Mouse (Mus musculus) hindbrain, embryonic 10.5 days (tissue): ENCODE measurements at regions not wholly inside any gene's neighbourhood (a gene's known extent, or its start where the extent isn't known, plus 50 kb on each side); places are given as distances from the start of the nearest gene placed in this dataset.

Experiments used
- DNase-seq: peaks from one replicate; pipeline ENCODE4 v3.0.0-alpha.2; 2017; ENCODE audit warnings: low spot score
- H3K27ac ChIP-seq: fragments of 300-500 bp; sonication (generic); 2 replicates; pipeline ENCODE4 v1.5.1; 2016; ENCODE audit warnings: mild to moderate bottlenecking, moderate library complexity
- H3K27me3 ChIP-seq: fragments of 300-500 bp; sonication (generic); 2 replicates; pipeline ENCODE4 v1.6.1; 2016; ENCODE audit warnings: mild to moderate bottlenecking; ENCODE audit not compliant: poor library complexity, insufficient read depth, severe bottlenecking
- H3K36me3 ChIP-seq: fragments of 300-500 bp; sonication (generic); 2 replicates; pipeline ENCODE4 v1.6.1; 2016; ENCODE audit warnings: mild to moderate bottlenecking, moderate library complexity
- H3K4me1 ChIP-seq: fragments of 300-500 bp; sonication (generic); replicated peaks from 2 replicates; pipeline ENCODE4 v1.6.1; 2016; ENCODE audit warnings: mild to moderate bottlenecking
- H3K4me3 ChIP-seq: fragments of 300-500 bp; sonication (generic); 2 replicates; pipeline ENCODE4 v1.5.1; 2016; ENCODE audit warnings: mild to moderate bottlenecking, moderate library complexity
- H3K9me3 ChIP-seq: fragments of 300-500 bp; sonication (generic); 2 replicates; pipeline ENCODE4 v1.6.1; 2016; ENCODE audit warnings: mild to moderate bottlenecking, moderate library complexity
- WGBS: fragments of 180-500 bp; shearing (Covaris S2); methylation state at CpG from one replicate; pipeline ENCODE4 v1.1.7; 2016; 5-methylcytosine and 5-hydroxymethylcytosine counted together

DNA sequence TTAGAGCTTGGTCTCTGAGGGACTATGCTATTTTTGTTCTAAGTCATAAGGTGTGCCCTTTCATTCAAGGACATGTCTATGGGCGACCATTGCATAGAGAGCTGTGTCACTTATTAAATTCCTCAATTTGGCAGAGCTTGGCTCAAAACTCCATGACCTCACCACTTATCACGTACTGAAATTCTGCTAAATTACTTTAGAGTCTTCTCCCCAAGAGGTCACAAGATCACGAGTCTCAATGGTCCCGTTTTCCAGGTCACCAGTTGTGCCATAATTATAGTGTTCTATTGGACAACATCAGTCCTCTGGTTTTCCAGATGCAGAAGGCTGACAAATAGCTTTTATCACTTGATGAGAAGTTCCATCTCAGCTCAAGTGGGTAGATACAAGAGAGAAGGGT, 576.9 kb downstream of the Dok5 start:
- H3K27ac ChIP-seq, result no peak overlapping the region
- DNase-seq, result no peak
- no peaks in the 10 kb centered on the region for H3K27me3 ChIP-seq
- no peaks in the 10 kb centered on the region for H3K36me3 ChIP-seq
- H3K4me3 ChIP-seq, result no peak overlapping the region
- peaks cover 4% of the 10 kb centered on the region for H3K4me1 ChIP-seq
- 84% methylated on average over 4 of the region's 4 CpGs for WGBS
- no peaks in the 10 kb centered on the region for H3K9me3 ChIP-seq

DNA sequence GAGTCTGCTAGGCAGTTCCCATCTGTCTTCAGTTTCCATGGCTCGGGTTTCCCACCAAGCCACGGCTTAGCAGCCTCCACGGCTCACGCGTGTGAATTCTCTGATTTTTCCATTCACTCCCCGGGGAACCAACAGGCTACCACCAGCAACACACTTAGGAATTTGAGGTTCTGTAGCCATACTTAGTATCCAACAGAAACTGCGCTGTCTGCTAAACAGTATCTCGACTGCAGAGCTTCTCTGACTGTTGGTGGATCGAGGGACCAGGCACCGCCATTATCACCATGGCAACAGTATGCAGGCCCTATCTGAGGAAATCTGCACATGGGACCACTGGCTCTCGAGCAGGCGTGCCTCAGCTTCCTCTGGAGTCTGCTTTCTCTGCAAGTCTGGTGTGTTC, 574.4 kb downstream of the Dok5 start:
- H3K4me3 ChIP-seq, result no peak overlapping the region
- 58% methylated on average over 12 of the region's 12 CpGs for WGBS
- peaks cover 4% of the 10 kb centered on the region for H3K4me1 ChIP-seq
- DNase-seq, result peak; percentile 40
- H3K27ac ChIP-seq, result no peak overlapping the region
- no peaks in the 10 kb centered on the region for H3K9me3 ChIP-seq
- no peaks in the 10 kb centered on the region for H3K36me3 ChIP-seq
- H3K27me3 ChIP-seq, result no peaks in the 10 kb centered on the region

DNA sequence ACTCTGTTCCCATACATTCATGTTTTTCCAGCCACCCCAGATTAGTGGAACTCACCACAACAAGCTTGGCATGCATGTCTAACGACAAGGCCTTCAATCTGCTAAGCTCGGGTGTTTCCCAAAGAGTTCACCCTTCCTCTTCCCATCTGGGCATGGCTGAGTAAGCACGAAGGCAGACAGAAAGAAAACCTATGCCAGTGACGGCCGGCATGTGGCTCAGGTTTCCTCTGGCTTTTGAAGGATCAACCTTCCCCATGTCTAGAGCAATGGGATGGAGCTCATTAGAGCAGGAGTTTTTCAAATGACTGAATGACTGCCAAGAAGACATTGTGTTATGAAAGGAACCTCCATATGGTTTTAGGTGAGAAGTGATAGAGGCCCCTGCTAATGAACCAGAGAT, 566.9 kb downstream of the Dok5 start:
- 43% methylated on average over 5 of the region's 5 CpGs for WGBS
- H3K4me3 ChIP-seq, result no peak overlapping the region
- DNase-seq, result no peak

DNA sequence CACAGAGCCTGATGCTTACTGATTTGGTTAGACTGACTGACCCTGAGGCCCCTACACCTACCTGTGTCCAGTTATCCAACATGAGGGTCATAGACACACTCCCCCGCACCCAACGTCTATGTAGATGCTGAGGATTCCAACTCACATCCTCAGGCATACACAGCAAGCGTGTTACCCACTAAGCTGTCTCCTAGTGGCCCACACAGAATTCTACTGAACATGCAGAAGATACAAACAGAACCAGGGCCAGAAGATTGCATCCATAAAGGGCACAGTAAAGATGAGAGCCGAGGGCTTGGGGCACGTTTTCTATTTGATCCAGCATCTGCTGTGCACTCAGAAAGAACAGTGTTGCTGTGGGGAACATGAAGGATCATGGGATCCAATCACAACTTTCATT, 564.0 kb downstream of the Dok5 start:
- Histone ChIP-seq H3K4me1 (peaks cover 7% of the 10 kb centered on the region; the same call in 1 of the 2 replicates), H3K36me3 (no peaks in the 10 kb centered on the region), H3K4me3 (no peak overlapping the region), H3K9me3 (no peaks in the 10 kb centered on the region), H3K27ac (no peak overlapping the region), H3K27me3 (no peaks in the 10 kb centered on the region)
- 91% methylated on average over 5 of the region's 5 CpGs for WGBS
- no peak for DNase-seq

More for the DNA sequence above, 566.9 kb downstream of the Dok5 start:
- Histone ChIP-seq H3K4me1 (peaks cover 7% of the 10 kb centered on the region; the same call in 1 of the 2 replicates), H3K36me3 (no peaks in the 10 kb centered on the region), H3K27me3 (no peaks in the 10 kb centered on the region), H3K27ac (no peak overlapping the region), H3K9me3 (no peaks in the 10 kb centered on the region)

GRCm38 (mm10) chr2:171292579-171292978, 561.0 kb downstream of the Dok5 start:
- no peaks in the 10 kb centered on the region for H3K36me3 ChIP-seq
- no peak overlapping the region for H3K27ac ChIP-seq
- no peak overlapping the region for H3K4me3 ChIP-seq
- H3K27me3 ChIP-seq, result no peaks in the 10 kb centered on the region
- H3K4me1 ChIP-seq, result peaks cover 7% of the 10 kb centered on the region; the same call in 1 of the 2 replicates
- no peaks in the 10 kb centered on the region for H3K9me3 ChIP-seq
- no peak for DNase-seq

DNA sequence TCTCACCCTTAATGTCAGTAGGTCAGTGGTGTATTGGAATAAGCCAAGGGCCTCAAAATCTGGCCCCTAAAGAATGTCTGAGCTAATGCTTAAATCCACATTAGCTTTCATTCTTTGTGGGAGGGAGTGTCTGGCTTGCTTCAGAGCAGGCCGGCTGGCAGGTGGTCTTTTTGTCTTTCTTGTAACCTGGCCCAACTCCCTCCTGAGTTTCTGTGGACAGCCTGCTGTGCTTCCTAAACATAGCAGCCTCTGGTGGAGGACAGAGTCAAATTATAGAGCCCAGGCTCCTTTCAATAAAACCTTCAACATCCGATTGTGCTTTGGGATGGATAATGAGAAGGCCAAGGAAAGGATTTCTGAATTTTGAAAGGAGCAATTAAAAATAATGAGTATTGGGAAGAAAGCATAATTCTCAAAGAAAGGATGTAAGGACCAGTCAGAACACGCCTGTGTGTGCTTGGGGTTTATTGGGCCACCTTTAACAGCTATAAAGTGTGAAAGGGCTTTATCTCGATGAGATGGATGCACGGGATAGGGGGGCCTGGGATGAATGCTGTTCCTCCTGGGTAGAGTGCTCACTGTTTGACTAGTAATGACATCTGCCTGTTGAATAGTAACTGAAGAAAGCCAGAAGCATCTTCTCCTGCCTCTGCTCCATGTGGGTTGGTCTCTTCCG, 554.2 kb downstream of the Dok5 start:
- no peak overlapping the region for H3K4me3 ChIP-seq
- no peaks in the 10 kb centered on the region for H3K27me3 ChIP-seq
- WGBS, result 27% methylated on average over 6 of the region's 6 CpGs
- no peak overlapping the region for H3K27ac ChIP-seq
- DNase-seq, result no peak
- no peaks in the 10 kb centered on the region for H3K36me3 ChIP-seq
- peaks cover 7% of the 10 kb centered on the region; the same call in 1 of the 2 replicates for H3K9me3 ChIP-seq
- peaks cover 10% of the 10 kb centered on the region for H3K4me1 ChIP-seq

DNA sequence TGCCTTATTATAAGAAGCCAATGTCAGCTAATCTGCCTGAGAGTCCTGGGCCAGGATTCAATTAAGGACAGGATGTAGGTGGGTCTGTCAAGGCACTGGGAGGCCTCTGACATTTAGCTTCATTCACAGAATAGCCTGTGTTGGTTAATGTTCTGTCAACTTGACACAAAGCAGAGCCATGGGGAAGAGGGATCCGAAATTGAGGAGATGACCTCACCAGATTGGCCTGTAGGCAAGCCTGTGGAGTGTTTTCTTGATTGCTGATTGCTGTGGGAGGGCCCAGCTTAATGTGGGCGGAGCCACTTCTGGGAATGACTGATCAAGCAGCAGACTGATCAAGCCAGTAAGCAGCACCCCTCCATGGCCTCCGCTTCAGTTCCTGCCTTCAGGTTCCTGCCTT, 548.5 kb downstream of the Dok5 start:
- 85% methylated on average over 3 of the region's 3 CpGs for WGBS
- Histone ChIP-seq H3K36me3 (no peaks in the 10 kb centered on the region), H3K9me3 (peaks cover 7% of the 10 kb centered on the region; the same call in 1 of the 2 replicates), H3K4me1 (no peaks in the 10 kb centered on the region), H3K27me3 (no peaks in the 10 kb centered on the region), H3K4me3 (no peak overlapping the region), H3K27ac (no peak overlapping the region)
- no peak for DNase-seq

GRCm38 (mm10) chr2:171279319-171279718, 547.7 kb downstream of the Dok5 start:
- no peaks in the 10 kb centered on the region for H3K36me3 ChIP-seq
- H3K27ac ChIP-seq, result no peak overlapping the region
- DNase-seq, result no peak
- no peak overlapping the region for H3K4me3 ChIP-seq
- peaks cover 7% of the 10 kb centered on the region; the same call in 1 of the 2 replicates for H3K9me3 ChIP-seq
- no peaks in the 10 kb centered on the region for H3K27me3 ChIP-seq
- 85% methylated on average over 3 of the region's 3 CpGs for WGBS
- H3K4me1 ChIP-seq, result no peaks in the 10 kb centered on the region

DNA sequence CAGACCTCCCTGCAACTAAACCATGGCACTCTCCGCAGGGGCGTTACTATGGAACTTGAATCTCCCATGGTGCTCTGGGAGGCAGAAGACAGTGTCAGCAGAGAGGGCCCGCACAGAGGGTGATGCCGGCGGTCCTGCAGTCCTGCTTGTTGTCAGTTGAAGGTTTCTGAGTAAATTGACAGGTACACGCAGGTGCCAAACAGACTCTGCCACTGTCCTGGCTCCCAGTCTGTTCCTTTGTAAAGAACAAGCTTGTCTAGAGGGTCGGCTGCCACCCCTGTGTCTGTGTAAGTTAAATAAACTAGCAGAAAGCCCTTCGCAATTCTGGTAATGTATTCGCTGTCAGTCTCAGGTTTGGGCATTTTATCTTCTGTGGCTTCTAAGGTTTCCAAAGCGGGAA, 521.6 kb downstream of the Dok5 start:
- Histone ChIP-seq H3K27me3 (no peaks in the 10 kb centered on the region), H3K36me3 (no peaks in the 10 kb centered on the region), H3K9me3 (no peaks in the 10 kb centered on the region), H3K4me1 (peaks cover 5% of the 10 kb centered on the region; the same call in 1 of the 2 replicates), H3K4me3 (no peak overlapping the region), H3K27ac (no peak overlapping the region)
- 54% methylated on average over 10 of the region's 10 CpGs for whole genome bisulfite sequencing
- peak; percentile 3 for DNase-seq

DNA sequence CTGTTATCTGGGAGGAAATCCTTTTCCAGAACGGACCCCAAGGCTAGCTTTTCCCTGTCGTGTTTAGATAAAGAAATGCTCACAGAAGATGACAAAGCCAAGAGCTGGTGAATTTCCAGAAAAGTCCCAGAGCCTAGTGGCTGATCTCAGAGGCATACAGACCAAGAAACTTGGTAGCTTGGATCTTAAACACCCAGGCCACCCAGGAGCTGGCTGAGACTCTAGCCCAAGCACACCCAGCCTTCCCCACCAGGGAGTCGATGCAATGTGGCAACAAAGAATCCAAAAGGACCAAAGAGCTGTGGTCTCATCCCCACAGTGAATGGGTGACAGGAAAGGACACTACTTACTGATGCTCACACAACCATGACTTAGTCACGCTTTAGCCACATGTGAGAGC, 513.8 kb downstream of the Dok5 start:
- H3K27ac ChIP-seq, result no peak overlapping the region
- WGBS, result 78% methylated on average over 4 of the region's 4 CpGs

DNA sequence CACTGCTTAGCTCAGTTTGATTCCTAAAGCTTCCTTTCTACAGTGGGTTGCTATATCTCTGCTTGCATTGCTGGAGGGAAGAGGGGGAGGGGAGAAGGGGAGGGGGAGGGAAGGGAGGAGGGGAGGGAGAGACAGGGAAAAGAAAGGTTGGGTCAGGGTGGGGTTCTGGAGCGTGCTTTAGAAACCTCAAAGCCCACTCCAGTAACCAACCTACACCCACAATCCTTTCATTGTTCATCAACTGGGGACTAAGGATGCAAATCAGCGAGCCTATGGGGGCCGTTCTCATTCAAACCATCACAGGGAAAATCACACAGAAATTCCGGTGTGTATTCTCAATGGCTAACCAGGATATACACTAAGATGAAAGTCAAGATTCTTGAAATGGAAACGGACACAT, 510.7 kb downstream of the Dok5 start:
- Histone ChIP-seq H3K27ac (no peak overlapping the region), H3K9me3 (no peaks in the 10 kb centered on the region), H3K4me3 (no peak overlapping the region), H3K4me1 (no peaks in the 10 kb centered on the region), H3K36me3 (no peaks in the 10 kb centered on the region), H3K27me3 (no peaks in the 10 kb centered on the region)
- DNase-seq, result no peak
- 71% methylated on average over 5 of the region's 5 CpGs for WGBS

More for the DNA sequence above, 513.8 kb downstream of the Dok5 start:
- H3K9me3 ChIP-seq, result no peaks in the 10 kb centered on the region
- no peaks in the 10 kb centered on the region for H3K36me3 ChIP-seq
- no peak overlapping the region for H3K4me3 ChIP-seq
- no peaks in the 10 kb centered on the region for H3K4me1 ChIP-seq
- no peaks in the 10 kb centered on the region for H3K27me3 ChIP-seq
- no peak for DNase-seq

- no peaks in the 10 kb centered on the region for H3K36me3 ChIP-seq
- no peaks in the 10 kb centered on the region for H3K4me1 ChIP-seq
- WGBS, result 79% methylated on average over 8 of the region's 8 CpGs
- no peak for DNase-seq
- no peak overlapping the region for H3K27ac ChIP-seq
- no peak overlapping the region for H3K4me3 ChIP-seq
- peaks cover 3% of the 10 kb centered on the region; the same call in 1 of the 2 replicates for H3K9me3 ChIP-seq
- H3K27me3 ChIP-seq, result no peaks in the 10 kb centered on the region
Measured at GRCm38 (mm10) chr2:171237276-171237960, 505.8 kb downstream of the Dok5 start.

GRCm38 (mm10) chr2:171232812-171233211, 501.2 kb downstream of the Dok5 start:
- no peak for DNase-seq
- Histone ChIP-seq H3K36me3 (no peaks in the 10 kb centered on the region), H3K4me1 (peaks cover 4% of the 10 kb centered on the region; the same call in 1 of the 2 replicates), H3K27me3 (no peaks in the 10 kb centered on the region), H3K9me3 (peaks cover 3% of the 10 kb centered on the region; the same call in 1 of the 2 replicates), H3K27ac (no peak overlapping the region), H3K4me3 (no peak overlapping the region)
